Mouse (Mus musculus): ENCODE results near the gene Kat7. TPM values are rescaled to one million over a fixed set of nuclear protein-coding genes. Genes with fewer than 3 reads are reported as not detected.

Gene Kat7
- polyA plus RNA-seq, 1 experiment from 2014 or later, result 85.3 TPM

DNA sequence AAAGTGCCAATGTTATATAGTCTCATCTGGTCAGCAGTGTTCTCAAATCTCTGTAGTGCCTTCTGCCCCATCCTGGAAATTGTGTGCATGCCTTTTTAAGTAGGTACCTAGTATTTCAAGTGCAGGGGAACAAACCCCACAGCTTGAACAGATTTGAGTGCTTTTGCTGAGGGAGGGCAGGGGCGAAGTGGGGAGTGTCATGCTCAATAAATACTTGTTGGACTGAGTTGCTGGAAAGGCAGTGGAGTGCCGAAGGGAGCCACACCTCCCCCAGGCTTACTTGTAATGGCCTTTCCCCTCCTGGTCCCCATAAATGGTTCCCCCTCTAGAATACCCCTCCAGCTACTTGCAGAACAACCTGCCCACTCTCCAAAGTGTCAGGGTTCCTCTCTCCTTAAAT is 34.1 kb upstream of the Kat7 start:
- Histone ChIP-seq H3K9me3 (no peaks in the 10 kb centered on the region), H3K4me3 (no peak overlapping the region)
- 83% methylated on average over 2 of the region's 2 CpGs for WGBS

GRCm38 (mm10) chr11:95343180-95343579 is 33.1 kb upstream of the Kat7 start:
- H3K27ac ChIP-seq (replicated peaks), result no peak overlapping the region
- no peak overlapping the region for H3K4me3 ChIP-seq
- H3K36me3 ChIP-seq, result no peaks in the 10 kb centered on the region
- no peak overlapping the region for H3K4me2 ChIP-seq (replicated peaks)
- WGBS, result 67% methylated on average over 4 of the region's 4 CpGs
- no peak overlapping the region for H3K9ac ChIP-seq (replicated peaks)
- no peak for ATAC-seq (ENCODE audit: low FRiP score, low read depth)
- peaks cover 5% of the 10 kb centered on the region for H3K4me1 ChIP-seq
- peaks cover 7% of the 10 kb centered on the region; the same call in 1 of the 2 replicates for H3K27me3 ChIP-seq
- H3K9me3 ChIP-seq, result no peaks in the 10 kb centered on the region

More for the DNA sequence above, 34.1 kb upstream of the Kat7 start:
- Histone ChIP-seq H3K27ac (replicated peaks) (no peak overlapping the region), H3K9ac (replicated peaks) (no peak overlapping the region), H3K36me3 (no peaks in the 10 kb centered on the region), H3K4me2 (replicated peaks) (no peak overlapping the region), H3K4me1 (peaks cover 5% of the 10 kb centered on the region), H3K27me3 (no peaks in the 10 kb centered on the region)
- ATAC-seq (ENCODE audit: low FRiP score, low read depth), result no peak

DNA sequence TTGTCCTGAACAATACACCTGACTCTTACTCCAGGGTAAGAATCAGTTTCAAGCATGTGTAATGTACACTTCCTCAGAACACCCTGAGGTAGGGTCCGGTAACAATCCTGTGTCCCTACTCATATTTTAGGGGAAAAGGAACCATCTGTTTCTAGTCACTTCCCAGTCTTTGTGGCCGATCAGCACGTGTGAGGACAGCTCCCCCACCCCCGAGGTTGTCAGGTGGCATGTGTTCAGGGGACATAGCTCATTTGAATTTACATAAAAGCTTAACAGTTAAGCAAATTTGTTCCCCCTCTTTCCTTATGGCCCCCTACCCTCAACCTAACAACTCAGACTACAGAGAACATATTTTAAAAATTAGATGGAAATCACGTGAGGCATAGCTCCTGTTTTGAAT is 30.6 kb upstream of the Kat7 start:
- H3K4me1 ChIP-seq, result peaks cover 12% of the 10 kb centered on the region
- H3K9ac ChIP-seq (replicated peaks), result no peak overlapping the region
- H3K4me3 ChIP-seq, result no peak overlapping the region
- WGBS, result 58% methylated on average over 5 of the region's 5 CpGs
- H3K9me3 ChIP-seq, result no peaks in the 10 kb centered on the region
- H3K27ac ChIP-seq (replicated peaks), result no peak overlapping the region
- ATAC-seq (ENCODE audit: low FRiP score, low read depth), result no peak
- peaks cover 15% of the 10 kb centered on the region; the same call in 1 of the 2 replicates for H3K27me3 ChIP-seq
- H3K36me3 ChIP-seq, result no peaks in the 10 kb centered on the region
- no peak overlapping the region for H3K4me2 ChIP-seq (replicated peaks)

- H3K36me3 ChIP-seq, result no peaks in the 10 kb centered on the region
- ATAC-seq (ENCODE audit: low FRiP score, low read depth), result no peak
- H3K9ac ChIP-seq (replicated peaks), result no peak overlapping the region
- no peak overlapping the region for H3K4me2 ChIP-seq (replicated peaks)
- WGBS, result 82% methylated on average over 1 of the region's 1 CpGs
- peaks cover 15% of the 10 kb centered on the region; the same call in 1 of the 2 replicates for H3K27me3 ChIP-seq
- peaks cover 12% of the 10 kb centered on the region for H3K4me1 ChIP-seq
- H3K9me3 ChIP-seq, result no peaks in the 10 kb centered on the region
- no peak overlapping the region for H3K4me3 ChIP-seq
- no peak overlapping the region for H3K27ac ChIP-seq (replicated peaks)
Observed at GRCm38 (mm10) chr11:95340259-95340658, 30.2 kb upstream of the Kat7 start.

DNA sequence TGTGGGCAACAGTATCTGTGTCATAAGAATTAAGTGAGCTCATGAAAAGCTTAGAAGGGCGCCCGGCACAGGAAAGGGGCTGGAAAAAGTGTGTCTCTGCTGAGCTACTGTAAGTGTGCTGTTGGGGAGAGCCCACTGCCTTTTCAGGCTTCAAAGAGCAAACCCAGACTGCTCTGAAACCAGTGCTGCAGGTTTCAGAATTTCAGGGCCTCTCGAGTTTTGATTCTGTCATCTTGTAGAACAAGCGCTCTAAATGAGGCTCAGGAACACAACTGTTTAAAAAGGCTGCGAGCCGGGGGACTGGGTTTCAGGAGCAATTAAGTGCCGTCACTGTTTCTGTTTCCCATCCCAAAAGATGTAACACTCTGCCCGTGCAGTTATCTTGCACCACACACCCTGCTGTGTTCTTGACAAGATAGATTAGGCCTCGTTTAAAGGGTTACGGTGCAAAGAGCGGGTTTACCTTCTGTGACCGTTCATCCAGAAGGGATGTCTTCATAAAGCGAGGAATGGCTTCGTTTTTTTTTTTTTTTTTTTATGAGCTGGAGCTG is 29.5 kb upstream of the Kat7 start:
- peaks cover 15% of the 10 kb centered on the region; the same call in 1 of the 2 replicates for H3K27me3 ChIP-seq
- H3K4me3 ChIP-seq, result no peak overlapping the region
- 24% methylated on average over 14 of the region's 14 CpGs for WGBS
- ATAC-seq (ENCODE audit: low FRiP score, low read depth), result no peak
- H3K27ac ChIP-seq (replicated peaks), result no peak overlapping the region
- H3K4me1 ChIP-seq, result peaks cover 12% of the 10 kb centered on the region
- H3K4me2 ChIP-seq (replicated peaks), result 0 out of 2 replicates have a peak overlapping the region, but pooled peaks have one; percentile 8
- no peaks in the 10 kb centered on the region for H3K9me3 ChIP-seq
- no peaks in the 10 kb centered on the region for H3K36me3 ChIP-seq
- H3K9ac ChIP-seq (replicated peaks), result no peak overlapping the region; the same call in 1 of the 2 replicates

DNA sequence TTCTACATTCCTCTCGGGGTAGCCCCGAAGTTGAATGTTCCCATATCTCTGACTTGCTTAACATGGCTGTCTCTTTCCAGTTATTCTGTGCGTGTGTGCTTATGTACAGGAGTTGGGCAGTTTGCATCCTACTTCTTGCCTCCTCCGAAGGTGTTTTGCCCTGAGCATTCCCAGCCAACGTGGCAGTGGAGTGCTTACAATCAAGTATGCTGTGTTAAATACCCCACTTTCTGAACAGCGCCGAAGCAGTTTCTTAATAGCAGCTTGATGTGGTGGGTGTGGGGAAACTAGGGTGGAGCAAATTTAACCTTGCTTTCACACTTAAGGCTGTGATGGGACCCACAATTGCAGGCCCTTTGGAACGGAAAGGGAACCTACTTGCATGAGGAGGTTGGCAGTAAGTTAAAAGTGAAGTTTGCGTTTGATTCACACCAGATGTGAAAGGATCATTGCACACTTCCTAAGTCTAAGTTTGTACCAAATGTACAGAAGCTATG is 27.8 kb upstream of the Kat7 start:
- Histone ChIP-seq H3K9me3 (no peaks in the 10 kb centered on the region), H3K27me3 (peaks cover 15% of the 10 kb centered on the region; the same call in 1 of the 2 replicates), H3K36me3 (no peaks in the 10 kb centered on the region), H3K9ac (replicated peaks) (peak overlapping the region; percentile 76; the same call in 1 of the 2 replicates), H3K4me3 (peak overlapping the region; percentile 93), H3K4me2 (replicated peaks) (peak overlapping the region; percentile 69), H3K4me1 (peaks cover 12% of the 10 kb centered on the region), H3K27ac (replicated peaks) (no peak overlapping the region)
- WGBS, result 27% methylated on average over 9 of the region's 9 CpGs
- no peak for ATAC-seq (ENCODE audit: low FRiP score, low read depth)

DNA sequence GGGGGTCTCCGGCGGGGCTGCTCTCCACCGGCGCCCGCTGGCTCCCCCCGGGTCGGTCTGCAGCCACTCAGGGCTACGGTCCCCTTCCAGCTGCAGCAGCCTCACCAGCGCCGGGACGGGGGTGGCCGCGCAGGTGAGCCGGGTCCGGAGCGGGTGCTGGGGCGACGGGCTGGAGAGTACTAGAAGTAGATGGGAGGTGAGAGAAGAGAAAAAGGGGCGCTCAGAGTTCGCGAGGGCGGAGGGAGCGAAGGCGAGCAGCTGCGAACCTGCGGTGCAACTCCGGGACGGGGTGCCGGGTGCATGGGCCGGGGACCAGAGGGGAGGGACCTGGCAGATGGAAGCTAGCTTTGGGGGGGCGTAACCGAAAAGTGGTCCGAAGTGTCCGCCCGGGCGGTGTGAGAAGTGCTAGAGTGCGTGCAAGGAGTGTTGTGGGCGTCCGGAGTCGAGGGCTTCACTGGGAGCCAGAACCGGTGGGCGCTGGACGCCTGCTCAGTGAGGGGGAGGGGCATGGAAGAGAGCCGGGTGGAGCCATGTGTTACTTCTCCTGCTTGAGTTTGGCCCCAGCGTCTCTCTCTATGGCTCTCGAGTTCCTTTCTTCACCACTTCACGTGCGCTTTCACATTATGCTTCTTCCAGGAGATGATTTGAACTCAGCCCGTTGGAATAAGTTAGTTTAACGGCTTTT is 27.2 kb upstream of the Kat7 start:
- ATAC-seq (ENCODE audit: low FRiP score, low read depth), result peak; percentile 80
- no peaks in the 10 kb centered on the region for H3K36me3 ChIP-seq
- peak overlapping the region; percentile 69 for H3K4me2 ChIP-seq (replicated peaks)
- no peaks in the 10 kb centered on the region for H3K9me3 ChIP-seq
- H3K27ac ChIP-seq (replicated peaks), result no peak overlapping the region; the same call in 1 of the 2 replicates
- H3K9ac ChIP-seq (replicated peaks), result peak overlapping the region; percentile 76
- H3K4me3 ChIP-seq, result peak overlapping the region; percentile 93
- under 1% methylated on average over 50 of the region's 50 CpGs for WGBS
- H3K4me1 ChIP-seq, result peaks cover 12% of the 10 kb centered on the region
- H3K27me3 ChIP-seq, result peaks cover 15% of the 10 kb centered on the region; the same call in 1 of the 2 replicates

GRCm38 (mm10) chr11:95336568-95337128 is 26.6 kb upstream of the Kat7 start, which contains the start of gene Fam117a:
Gene Fam117a, plus strand, starts transcription at chr11:95337018.
- peak; percentile 97 for ATAC-seq (ENCODE audit: low FRiP score, low read depth)
- Histone ChIP-seq H3K9ac (replicated peaks) (peak within 1 kb of the TSS; percentile 76), H3K27me3 (peaks cover 15% of the 10 kb centered on the region), H3K27ac (replicated peaks) (no peak within 1 kb of the TSS; the same call in 1 of the 2 replicates), H3K4me3 (peak within 1 kb of the TSS; percentile 93), H3K36me3 (no peaks in the 10 kb centered on the region), H3K4me1 (peaks cover 12% of the 10 kb centered on the region), H3K4me2 (replicated peaks) (peak within 1 kb of the TSS; percentile 69), H3K9me3 (no peaks in the 10 kb centered on the region)
- 1% methylated on average over 24 of the region's 27 CpGs for WGBS

DNA sequence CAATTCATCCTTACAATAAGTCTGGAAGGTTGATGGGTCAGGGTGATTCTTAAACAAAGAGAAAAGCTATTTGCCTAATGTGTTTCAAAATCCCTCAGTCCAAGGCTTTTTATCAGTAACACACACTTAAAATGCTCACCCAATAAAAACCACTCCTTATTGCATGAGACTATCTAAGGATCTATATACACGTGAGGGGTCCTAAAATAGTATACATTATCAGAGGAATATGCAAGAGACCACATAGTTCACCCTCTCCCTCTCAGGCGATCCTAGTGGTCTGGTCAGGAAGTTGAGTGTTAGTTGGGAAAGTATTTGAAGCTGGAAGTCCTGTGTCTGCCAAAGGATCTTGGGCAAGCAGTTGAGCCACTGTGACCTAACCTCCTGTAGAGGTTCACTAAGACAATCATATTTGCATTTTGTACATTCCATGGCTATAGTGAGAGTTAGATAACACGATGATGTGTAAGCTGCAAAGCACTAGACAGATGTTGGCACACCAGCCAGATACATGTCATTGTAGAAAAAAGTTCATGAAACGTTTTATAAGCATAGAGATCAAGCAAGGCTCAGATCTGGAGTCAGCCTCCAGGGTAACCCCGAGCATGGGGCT is 24.5 kb upstream of the Kat7 start:
- Histone ChIP-seq H3K4me2 (replicated peaks) (no peak overlapping the region), H3K36me3 (no peaks in the 10 kb centered on the region), H3K4me1 (peaks cover 10% of the 10 kb centered on the region), H3K9ac (replicated peaks) (no peak overlapping the region), H3K27me3 (peaks cover 15% of the 10 kb centered on the region), H3K9me3 (no peaks in the 10 kb centered on the region), H3K4me3 (no peak overlapping the region), H3K27ac (replicated peaks) (no peak overlapping the region)
- WGBS, result 76% methylated on average over 5 of the region's 5 CpGs
- ATAC-seq (ENCODE audit: low FRiP score, low read depth), result no peak

GRCm38 (mm10) chr11:95333805-95334204 is 23.8 kb upstream of the Kat7 start:
- Histone ChIP-seq H3K4me2 (replicated peaks) (no peak overlapping the region), H3K36me3 (no peaks in the 10 kb centered on the region), H3K4me3 (no peak overlapping the region), H3K27ac (replicated peaks) (no peak overlapping the region), H3K9ac (replicated peaks) (no peak overlapping the region), H3K4me1 (0 out of 2 replicates have a peak, but pooled peaks cover 7% of the 10 kb centered on the region), H3K27me3 (peaks cover 15% of the 10 kb centered on the region), H3K9me3 (no peaks in the 10 kb centered on the region)
- no peak for ATAC-seq (ENCODE audit: low FRiP score, low read depth)
- 83% methylated on average over 9 of the region's 9 CpGs for WGBS

GRCm38 (mm10) chr11:95333209-95333608 is 23.2 kb upstream of the Kat7 start:
- Histone ChIP-seq H3K27ac (replicated peaks) (no peak overlapping the region), H3K4me2 (replicated peaks) (no peak overlapping the region), H3K27me3 (peaks cover 9% of the 10 kb centered on the region), H3K4me3 (no peak overlapping the region), H3K36me3 (no peaks in the 10 kb centered on the region), H3K9ac (replicated peaks) (no peak overlapping the region), H3K4me1 (0 out of 2 replicates have a peak, but pooled peaks cover 7% of the 10 kb centered on the region), H3K9me3 (no peaks in the 10 kb centered on the region)
- no peak for ATAC-seq (ENCODE audit: low FRiP score, low read depth)
- 67% methylated on average over 4 of the region's 4 CpGs for whole genome bisulfite sequencing

Data from midbrain, embryonic 12.5 days (tissue).